Mouse (Mus musculus) kidney, postnatal 14 days (tissue): ENCODE measurements at regions not wholly inside any gene's neighbourhood (a gene's known extent, or its start where the extent isn't known, plus 50 kb on each side); places are given as distances from the start of the nearest gene placed in this dataset.
A peak's percentile ranks its signal among the peaks of the same experiment; 100 is the strongest.

Source experiments
- DNase-seq: peaks from one replicate; pipeline ENCODE4 v3.0.0; 2022; ENCODE audit warnings: mixed read lengths

DNA sequence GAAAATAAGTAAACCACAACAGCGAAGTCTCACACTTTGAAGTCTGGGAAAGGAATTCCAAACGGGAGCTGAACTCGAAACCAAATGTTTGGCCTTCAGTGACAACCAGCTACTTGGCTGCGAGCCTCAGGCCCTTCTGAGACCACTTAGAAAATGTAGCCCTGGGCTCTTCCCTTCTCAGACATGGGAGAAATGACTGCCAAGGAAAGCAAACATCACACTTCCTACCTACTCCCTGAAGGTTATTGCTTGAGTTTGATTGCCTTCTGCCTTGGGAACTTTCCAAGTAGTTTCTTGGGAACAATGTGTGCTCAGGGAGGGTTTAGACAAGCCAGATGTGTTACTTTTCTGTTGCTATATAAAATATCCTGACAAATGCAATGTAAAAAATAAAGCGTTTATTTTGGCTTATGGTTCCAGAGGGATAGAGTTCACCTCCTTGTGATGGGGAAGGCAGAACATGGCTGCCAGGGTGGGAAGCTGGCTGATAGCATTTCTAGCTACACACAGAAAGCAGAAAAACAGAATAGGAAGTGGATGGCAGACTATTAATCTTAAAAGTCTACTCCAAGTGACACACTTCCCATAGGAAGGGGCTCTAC, 194.8 kb upstream of the Rack1 start:
- peak; percentile 43 for DNase-seq

DNA sequence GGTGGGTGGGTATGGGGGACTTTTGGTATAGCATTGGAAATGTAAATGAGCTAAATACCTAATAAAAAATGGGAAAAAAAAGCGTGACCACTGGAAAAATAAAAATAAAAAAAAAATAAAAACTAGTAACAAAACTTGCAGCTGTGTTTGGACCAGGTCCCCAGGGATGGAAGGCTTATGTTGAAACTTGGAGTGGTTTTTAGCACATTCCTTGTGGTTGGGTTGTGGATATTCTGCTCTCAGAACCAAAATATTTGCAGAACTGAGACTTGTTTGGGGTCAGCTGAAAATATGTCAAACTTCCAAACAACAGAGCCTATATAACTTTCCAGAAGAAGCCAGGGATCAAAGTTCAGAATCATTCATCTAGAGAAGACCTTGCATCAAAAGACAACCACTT, 199.0 kb upstream of the Rack1 start:
- peak; percentile 43 for DNase-seq

DNA sequence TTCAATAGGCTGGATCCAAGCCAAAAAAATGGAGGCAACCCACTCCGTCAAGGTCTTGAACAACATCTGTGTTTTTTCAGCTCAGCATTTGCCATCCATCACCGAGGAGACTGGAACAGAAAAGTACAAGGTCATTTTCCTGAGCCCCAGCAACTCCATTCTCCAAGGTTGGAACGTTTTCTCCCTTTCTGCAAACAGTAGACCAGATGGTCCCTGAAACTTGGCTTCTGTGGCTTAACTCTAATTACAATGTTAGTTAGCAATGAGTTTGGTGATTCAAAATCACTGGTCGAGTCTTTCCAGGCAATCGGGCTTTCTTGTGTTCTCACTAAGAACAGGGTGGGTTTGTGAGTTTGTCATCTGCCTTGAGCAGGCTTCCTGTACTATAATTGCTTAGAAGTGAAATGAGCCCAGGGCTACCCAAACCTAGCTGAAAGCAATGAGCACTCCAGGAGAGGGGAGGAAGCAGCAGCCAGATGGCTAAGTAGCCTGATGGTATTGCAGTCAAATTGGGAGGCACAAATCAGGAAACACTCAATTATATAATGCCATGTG, 200.5 kb upstream of the Rack1 start:
- DNase-seq: no peak

DNA sequence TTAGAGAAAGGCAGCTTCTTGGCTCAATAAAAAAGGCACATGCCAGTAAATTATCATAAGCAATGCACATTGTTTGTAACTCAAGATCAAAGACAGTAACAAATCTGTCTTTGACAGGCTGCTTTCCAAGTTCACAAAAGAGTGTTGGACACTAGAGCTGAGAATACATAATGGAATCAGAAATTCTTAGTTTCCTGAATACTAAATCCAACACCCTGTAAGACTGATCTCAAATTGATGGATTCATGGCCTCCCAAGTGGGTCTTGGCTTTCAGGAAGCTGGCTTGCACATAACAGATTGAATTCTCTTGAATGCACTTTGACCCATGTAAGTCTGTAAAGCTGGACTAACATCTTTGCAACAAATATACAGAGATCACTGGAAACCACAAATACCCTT, 201.1 kb upstream of the Rack1 start:
- no peak for DNase-seq

DNA sequence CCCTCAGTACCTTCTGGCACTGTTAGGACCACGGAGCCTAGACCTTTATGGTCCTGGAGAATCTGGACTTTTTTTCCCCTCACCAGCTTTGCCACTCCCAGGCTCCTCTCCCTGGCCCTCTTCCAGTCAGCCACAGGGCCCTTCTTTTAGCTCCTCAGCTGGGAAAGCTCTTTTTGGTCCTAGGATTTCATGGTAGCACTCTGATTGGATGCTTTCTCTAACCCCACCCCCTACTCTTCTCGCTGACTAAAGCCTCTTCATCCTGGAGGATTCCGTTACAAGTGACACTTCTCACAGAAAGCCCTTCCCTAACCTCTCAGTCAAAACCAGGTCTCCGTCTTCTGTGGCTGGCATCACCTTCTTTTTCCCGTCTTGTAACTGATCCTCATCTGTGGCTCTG, 205.7 kb upstream of the Rack1 start:
- no peak for DNase-seq

DNA sequence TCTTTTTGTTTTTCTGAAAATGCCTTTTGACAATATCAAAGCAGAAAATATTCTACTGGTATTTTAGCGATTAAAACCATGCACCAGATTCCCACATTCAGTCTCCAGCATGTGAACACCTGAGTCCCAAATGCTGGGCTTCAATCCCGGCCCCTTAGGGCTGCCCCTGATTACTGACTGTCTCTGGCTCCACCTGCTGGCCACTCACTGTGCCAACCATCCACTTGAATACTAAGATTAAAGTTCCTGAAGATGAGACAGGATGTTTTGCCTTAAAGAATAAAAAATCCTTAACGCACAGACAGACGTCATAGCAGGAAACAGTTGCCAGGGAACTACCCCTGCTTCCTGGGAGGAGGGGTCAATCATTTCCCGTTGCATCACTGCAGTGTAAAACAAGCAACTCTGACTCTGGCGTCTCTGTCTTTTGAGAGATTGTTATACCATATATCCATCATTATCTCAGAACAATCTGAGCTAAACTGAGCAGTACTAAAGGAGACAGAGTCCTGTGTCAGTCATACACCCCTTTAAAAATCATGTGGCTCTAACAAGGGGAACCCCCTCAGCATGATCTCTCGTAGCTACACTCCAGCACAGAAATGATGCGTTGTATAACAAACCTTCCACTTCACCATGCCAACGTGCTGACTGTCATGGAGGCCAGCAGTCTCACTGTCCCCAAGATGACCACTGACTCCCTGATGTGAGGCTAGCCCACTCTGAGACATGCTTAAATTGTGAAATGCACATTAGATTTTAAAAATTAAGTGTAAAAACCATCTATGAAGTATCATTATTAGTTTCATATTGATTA, 211.1 kb upstream of the Rack1 start:
- DNase-seq: peak; percentile 61

DNA sequence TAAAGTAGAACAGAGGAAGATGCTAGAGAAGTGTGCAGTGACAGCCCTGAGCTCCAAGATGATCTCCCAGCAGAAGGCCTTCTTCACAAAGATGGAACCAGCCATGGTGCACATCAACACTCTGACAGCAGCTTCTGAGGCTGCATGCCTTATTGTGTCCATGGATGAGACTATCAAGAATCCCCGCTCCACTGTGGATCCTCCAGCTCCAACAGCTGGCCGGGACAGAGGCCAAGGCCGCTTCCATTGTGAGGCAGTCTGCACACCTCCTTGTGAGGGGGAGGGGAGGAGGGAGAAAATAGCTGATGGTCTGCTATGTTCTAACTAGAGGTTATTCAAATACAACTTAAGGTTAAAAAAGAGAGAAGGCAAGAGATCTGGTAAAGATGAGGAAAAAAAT, 231.4 kb upstream of the Rack1 start:
- DNase-seq: no peak

DNA sequence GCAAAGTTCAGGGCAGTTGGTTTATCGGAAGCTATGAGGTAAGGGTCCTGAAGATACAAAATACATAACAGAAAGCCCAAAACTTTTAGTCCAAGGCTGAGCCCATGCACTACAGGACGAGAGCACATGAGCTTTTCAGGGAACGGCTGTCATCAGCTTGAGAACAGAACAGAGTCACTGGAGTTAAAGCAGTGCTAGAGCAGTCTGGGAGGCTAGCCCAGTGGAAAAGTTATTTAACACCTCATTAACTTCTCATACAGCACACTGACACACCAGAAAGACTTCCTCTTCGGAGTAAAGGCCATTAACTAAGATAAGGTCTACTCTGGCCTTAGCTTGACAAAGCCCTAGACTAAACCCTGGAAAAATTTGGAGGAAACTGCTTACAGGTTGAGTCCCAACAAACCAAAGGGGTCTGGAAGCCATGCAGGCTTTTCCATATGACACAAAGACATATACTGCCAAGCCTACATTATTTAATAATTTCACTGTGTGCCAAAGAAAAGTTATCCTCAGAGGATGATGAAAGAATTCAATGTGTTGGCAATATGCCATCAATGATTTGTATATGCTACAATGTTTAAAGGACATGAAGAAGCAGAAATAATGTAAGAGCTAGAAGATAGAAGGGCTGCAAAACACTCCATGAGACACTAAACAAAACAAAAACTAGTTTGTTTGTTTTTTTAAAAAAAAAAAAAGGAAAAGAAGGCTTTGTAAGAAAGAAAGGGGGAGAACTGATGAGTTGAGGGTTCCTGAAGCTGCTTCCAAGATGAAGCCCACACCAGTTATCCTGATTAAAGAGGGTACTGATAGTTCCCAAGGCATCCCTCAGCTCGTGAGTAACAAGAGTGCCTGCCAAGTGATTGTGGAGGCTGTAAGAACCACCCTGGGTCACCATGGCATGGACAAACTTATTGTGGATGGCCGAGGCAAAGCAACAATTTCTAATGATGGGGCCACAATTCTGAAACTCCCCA, 232.3 kb upstream of the Rack1 start:
- no peak for DNase-seq

DNA sequence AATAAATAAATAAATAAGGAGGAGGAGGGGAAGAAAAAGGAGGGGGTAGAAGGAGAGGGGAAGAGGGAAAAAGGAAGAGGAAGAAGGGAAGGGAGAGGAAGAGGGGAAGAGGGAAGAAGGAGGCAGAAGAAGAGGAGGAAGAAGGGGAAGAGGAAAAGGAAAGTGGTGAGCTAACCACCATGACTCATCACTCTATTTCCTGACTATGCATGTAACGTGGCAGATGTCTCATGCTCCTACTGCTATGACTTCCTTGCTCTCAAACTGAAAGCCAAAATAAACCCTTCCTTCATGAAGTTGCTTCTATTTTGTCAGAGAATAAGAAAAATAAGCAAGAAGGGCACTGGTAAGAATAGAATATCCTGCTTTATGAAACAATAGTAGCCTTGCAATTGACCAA, 242.1 kb upstream of the Rack1 start:
- DNase-seq: no peak

DNA sequence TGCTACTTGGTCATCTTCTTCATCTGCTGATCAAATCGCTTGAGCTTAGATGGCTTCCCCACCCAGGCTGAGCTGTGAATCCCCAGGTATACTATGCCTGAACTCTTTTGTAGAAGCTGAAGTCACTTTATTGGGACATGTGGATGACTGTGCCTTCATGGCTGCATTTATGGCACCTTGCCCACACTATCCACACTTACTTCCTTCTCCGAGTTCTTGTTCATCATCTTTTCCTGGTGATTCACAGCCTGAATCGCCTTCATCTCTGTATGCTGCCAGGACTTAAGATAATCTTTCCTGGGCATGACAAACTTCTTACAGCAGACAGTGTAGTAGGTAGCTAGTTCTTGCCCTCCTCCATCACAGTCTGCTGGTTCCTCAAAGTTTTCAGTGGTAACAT, 248.1 kb upstream of the Rack1 start:
- DNase-seq: no peak

DNA sequence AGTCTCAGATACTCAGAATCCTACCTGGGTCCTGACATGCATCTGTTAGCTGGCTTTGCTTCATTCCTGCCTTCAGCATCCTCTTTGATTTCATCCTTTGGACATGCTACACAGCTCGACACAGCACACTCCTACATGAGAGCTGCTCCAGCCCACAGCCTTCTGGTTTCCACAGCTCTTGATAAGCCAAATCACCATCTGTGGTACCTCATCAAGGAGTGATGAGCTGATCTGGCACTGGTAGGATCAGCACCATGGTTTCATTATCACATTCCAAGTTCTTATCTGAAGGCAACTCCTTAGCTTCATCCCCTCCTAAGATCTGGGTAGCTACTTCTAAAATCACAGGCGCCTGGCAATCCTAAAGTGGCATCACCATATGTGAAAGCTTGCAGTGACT, 248.9 kb upstream of the Rack1 start:
- DNase-seq: no peak

DNA sequence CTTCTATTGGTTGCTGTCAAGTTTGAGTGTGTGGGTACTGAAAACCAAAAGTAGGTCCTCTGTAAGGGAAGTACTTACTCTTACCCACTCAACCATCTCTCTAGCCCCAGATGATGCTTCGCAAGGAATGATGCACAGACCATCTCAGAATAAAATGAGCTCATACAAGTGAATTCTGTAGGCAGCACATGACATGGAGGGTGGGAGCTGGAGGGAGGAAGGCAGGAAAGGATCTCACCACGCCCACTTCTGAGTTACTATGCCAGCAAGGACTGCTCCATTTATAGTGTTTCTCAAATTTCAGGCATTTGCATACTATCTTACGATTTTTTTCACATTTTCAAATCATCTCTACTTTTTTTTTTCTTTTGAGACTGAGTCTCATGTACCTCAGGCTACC, 273.8 kb upstream of the Rack1 start:
- DNase-seq: no peak

DNA sequence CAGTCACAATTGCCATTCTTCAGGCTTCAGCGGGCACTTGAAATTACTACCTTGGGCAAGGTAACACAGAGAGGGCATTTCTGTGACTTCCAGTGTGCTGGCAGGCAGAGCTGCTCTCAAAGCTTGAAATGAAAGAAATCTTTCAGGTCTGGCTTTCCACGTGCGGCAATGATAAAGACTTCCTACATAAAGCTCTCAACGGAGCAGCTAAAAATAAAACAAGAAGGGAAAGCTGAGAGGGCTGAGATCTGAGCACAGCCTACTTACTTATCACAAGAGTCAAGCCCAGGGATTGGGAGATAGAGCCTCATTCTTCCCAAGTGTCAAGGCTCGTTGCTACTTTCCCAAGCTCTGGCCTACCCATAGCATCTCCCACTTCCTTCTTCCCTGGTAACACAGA, 274.6 kb upstream of the Rack1 start:
- DNase-seq: no peak

DNA sequence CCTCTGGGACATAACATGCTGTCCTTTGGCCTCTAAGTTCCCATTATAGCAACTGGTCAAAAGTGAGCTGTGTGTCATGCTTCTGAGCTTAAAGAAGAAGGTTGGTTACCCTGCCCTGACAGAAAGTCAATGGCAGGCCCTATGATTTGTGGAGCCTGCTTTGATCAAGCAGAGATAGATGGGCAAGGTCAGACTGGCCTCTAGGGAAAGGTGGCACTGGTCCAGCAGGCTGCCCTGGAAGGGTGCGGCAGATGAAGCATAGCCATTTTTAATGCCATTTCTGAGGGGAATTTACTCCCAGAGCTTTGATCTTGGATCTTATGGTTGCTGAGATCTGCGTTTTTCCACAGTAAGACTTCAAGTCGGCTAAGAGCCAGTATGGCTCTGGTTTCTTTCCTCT, 293.2 kb upstream of the Rack1 start:
- no peak for DNase-seq

DNA sequence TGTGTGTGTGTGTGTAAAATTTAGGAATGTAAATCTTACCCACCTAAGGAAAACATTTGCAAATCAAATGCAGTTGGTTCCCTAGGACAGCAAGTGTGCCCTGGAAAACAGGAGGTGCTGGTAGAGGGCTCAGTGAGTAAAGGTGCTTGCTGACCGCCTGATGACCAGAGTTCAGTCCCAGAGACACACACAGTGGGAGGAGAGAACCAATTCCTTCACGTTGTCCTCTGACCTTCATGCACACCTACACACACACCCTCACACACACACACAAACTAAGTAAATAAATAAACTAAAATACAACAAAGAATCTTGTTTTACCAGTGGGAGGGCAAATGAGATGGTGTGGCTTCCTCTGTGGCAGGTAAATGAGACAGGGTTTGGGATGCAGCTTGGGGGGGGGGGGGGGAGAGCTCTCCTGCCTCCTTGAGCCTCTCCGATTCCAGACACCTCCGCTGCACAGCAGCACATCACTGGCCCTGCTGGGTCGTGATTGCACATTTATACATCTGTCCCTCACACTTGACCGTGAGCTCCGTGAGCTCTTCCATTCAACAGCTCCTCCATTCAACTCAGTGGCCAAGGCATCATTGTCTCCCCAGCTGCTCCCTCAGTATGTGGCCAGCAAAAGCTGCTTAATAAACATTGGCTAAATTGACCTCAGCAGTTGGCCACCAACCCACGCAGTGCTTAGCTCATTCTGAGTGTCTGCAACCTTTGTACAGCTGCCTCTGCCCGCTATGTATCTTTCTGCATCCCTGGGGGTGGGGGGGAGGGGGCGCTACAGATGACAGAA, 297.9 kb upstream of the Rack1 start:
- DNase-seq: no peak

DNA sequence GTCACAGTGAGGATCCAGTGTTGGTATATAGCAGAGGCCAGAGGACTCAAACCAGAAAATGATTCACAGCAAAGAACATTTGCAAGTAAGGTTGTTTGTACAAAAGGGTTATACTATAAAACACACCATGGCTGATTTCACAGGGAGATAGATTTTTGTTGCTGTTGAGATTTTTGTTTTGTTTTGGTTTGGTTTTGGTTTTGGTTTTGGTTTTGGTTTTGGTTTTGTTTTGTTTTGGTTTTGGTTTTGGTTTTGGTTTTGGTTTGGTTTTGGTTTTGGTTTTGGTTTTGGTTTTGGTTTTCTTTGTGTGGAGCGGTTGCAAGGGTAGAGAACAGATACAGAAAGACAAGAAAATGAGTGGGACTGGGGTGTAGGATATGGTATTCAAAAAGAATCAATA, 301.1 kb upstream of the Rack1 start:
- no peak for DNase-seq

DNA sequence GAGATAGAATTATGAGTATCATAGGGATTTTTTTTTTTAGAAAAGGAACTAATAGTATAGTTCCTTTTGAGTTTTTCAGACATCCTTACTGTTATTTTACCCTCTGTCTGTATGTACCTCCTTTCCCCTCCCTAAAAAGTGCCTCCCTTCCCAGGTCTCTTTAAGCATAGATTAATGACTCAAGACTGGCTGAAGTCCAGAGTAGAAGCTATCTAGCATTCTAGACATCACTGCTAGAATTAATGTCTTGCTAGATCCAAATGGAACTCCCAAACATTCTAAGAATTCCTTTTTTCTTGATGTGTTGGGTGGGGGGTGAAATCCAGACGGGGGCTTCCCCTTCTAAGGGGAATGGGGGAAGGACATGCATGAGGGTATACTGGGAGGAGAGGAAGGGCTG, 311.8 kb upstream of the Rack1 start:
- DNase-seq: no peak

DNA sequence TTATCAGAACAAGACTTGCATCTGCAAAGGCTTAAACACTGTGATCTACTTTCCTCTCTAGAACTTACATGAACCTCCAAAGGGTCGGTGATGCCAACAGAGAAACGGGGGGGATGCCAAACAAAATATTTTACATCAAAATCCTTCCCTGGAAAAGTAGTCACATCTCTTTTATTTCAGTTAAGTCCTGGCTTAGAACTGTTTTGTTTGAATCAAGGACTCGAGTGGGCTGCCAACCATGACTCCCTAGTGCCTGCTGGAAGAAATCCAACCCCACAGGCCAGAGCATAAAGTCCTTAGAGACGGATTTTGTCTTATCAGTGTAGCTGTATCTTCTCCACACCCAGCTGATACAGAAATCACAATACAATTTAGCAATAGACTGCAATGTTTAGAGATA, 336.1 kb upstream of the Rack1 start:
- peak; percentile 3 for DNase-seq

DNA sequence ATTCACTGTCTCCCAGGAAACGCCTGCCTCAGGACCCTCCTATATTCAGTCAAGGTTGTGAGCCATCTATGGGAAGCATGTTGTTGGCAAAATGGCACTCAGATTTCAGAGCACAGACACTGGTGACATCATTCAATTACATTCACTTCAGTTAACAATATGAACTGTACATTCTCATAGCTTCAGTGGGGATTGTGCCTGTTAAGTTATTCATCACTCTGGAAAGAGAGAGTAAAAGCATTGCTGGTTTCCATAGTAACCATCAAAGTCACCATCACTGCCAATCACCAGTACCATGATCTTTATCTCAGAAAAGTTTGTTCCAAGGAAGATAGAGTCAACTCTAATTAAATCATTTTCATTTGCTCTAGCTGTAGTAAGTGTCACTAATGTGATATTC, 350.2 kb upstream of the Rack1 start:
- no peak for DNase-seq

DNA sequence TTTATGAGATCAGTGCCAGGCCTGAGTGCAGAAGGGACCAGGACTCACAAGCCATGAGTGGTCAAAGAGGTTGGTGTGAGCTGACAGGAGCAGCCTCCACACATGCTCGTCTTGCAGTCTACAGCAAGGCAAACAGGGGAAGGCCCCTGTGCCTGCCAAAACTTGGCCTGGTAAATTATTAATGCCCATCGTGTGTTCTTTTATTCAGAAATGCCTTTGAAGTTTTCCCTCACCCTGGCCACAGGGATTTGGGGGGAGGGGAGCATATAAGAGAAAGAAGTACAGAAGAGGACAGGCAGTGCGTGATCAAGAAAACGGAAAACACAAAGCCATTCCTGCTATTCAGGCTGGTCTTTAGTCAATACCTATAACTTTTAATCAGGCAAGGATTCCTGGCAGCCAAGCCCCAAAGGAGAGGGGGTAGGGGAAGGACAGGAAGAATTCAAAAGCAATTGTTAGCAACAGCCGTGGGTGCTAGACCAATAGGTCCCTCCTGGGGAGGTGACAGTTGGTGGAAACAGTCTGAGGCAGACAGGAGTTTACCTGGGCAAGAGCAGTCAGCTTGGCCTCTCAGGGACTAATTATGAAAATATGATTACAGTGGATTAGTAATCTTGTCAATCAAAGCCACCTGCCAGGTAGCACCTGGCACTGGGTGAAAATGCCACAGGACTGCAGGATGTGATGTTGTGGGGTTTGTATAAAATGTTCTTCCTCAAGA, 357.4 kb upstream of the Rack1 start:
- peak; percentile 7 for DNase-seq

DNA sequence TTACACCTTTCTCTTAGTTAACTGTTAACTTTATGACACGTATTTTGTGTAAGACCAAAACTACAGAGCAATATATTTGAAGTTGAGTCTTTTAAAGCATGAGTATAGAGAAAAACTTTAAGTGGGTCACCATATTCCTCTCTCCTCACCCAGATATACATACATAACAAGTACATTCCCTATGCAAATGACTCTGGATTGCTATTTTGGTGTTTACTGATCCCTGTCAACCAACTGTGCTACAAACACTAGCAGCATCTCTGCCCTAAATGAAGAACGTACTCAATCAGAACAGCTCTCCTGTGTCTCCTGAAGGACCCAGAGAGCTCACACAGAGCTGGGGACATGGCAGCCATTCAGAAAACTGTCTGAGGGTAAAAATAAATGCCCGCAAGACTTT, 363.4 kb upstream of the Rack1 start:
- DNase-seq: no peak

DNA sequence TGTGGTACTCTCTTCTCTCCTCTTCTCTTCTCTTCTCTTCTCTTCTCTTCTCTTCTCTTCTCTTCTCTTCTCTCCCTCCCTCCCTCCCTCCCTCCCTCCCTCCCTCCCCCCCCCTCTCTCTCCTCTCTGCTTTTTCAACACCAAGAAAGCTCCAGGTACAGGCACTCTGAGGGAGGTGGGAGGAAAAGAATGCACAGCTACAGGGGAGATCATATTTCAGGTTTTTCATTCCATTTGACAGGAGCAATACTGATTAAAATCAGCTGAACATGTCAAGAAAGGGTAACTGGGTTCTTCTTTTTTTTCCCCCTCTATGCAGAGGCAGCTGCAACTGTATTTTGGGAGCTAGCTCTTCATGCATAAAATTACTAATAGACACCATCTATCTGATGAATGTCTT, 368.8 kb upstream of the Rack1 start:
- DNase-seq: no peak
